Mouse (Mus musculus) bone marrow, adult 2 months (tissue): ENCODE data around the gene Tmem88. TPM values are rescaled to one million over a fixed set of nuclear protein-coding genes. Genes with fewer than 3 reads are reported as not detected.
A peak's percentile ranks its signal among the peaks of the same experiment; 100 is the strongest.

Experiments
- H3K27ac ChIP-seq: fragments of 200-500 bp; 2 replicates; pipeline ENCODE4 v1.5.1; 2012; ENCODE audit warnings: low read depth, mild to moderate bottlenecking, control low read depth, inconsistent platforms, low read length; ENCODE audit not compliant: control insufficient read depth, poor library complexity, insufficient read depth
- H3K4me1 ChIP-seq: fragments of 200-500 bp; 2 replicates; pipeline ENCODE4 v1.6.1; 2011; ENCODE audit warnings: low read length; ENCODE audit not compliant: control insufficient read depth, insufficient read depth
- H3K4me3 ChIP-seq: fragments of 200-500 bp; replicated peaks from 2 replicates; pipeline ENCODE3; 2011; ENCODE audit warnings: mild to moderate bottlenecking, low read depth, low read length, control low read depth; ENCODE audit not compliant: control insufficient read depth
- CTCF ChIP-seq: fragments of 200-500 bp; IDR thresholded peaks from 2 replicates; pipeline ENCODE4 v1.5.1; 2011; ENCODE audit warnings: low read length, control low read depth; ENCODE audit not compliant: control insufficient read depth, insufficient read depth
- POLR2A ChIP-seq: fragments of 200-500 bp; IDR thresholded peaks from 2 replicates; pipeline ENCODE4 v1.6.1; 2011; ENCODE audit warnings: low read depth, mild to moderate bottlenecking, control low read depth, low read length, borderline replicate concordance; ENCODE audit not compliant: control insufficient read depth
- WGBS: fragments of 180-500 bp; shearing (Covaris S2); methylation state at CpG from one replicate; pipeline ENCODE4 v1.1.7; 2018; 5-methylcytosine and 5-hydroxymethylcytosine counted together
- polyA plus RNA-seq: library from polyadenylated mRNA; stranded (reverse); fragments of >200 nt; gene quantifications from 2 replicates; pipeline ENCODE4 v1.2.4, GENCODE M21; 2011; ENCODE audit warnings: low replicate concordance; ENCODE audit not compliant: missing spikeins, insufficient read depth, insufficient read length

Tmem88 gene
- polyA plus RNA-seq, 1 experiment: 1.6 TPM

DNA sequence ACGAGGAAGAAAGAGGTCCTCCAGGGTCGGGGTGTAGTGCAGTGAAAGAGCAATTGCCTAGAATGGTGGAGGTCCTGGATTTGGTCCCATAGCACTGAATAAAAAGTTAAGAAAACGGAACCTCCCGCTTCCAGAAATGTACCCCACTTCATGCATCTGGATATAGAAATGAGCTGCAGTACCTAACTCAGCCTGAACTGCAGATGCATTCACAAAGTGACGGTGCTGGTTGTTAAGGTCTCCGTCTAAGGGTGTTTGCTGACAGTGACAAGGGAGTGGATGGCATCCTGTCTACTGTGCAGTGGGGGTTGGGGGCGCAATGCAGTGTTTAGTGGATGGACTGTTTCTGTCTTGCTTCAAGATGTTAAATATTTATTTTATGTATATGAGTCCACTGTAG, 11.3 kb downstream of the Tmem88 start:
- no peaks in the 10 kb centered on the region for H3K4me1 ChIP-seq
- WGBS: 78% methylated on average over 7 of the region's 7 CpGs
- no peak overlapping the region for H3K4me3 ChIP-seq
- TF ChIP-seq POLR2A (no peak), CTCF (no peak)
- H3K27ac ChIP-seq: no peak overlapping the region

- Histone ChIP-seq H3K4me3 (no peak overlapping the region), H3K4me1 (no peaks in the 10 kb centered on the region), H3K27ac (no peak overlapping the region)
- 87% methylated on average over 6 of the region's 6 CpGs for WGBS
- TF ChIP-seq POLR2A (no peak), CTCF (no peak)
These were observed 13.1 kb downstream of the Tmem88 start for GRCm38 (mm10) chr11:69384979-69385378.

GRCm38 (mm10) chr11:69382478-69383105, 15.4 kb downstream of the Tmem88 start:
- WGBS: 81% methylated on average over 10 of the region's 10 CpGs
- no peak overlapping the region for H3K27ac ChIP-seq
- TF ChIP-seq CTCF: no peak
- TF ChIP-seq POLR2A: no peak
- H3K4me1 ChIP-seq: peaks cover 2% of the 10 kb centered on the region; the same call in 1 of the 2 replicates
- H3K4me3 ChIP-seq: no peak overlapping the region

- H3K27ac ChIP-seq: no peak overlapping the region
- H3K4me3 ChIP-seq: no peak overlapping the region
- peaks cover 2% of the 10 kb centered on the region; the same call in 1 of the 2 replicates for H3K4me1 ChIP-seq
- TF ChIP-seq POLR2A (no peak), CTCF (no peak)
- WGBS: 82% methylated on average over 6 of the region's 6 CpGs
These were observed 16.7 kb downstream of the Tmem88 start for GRCm38 (mm10) chr11:69381356-69381755.

GRCm38 (mm10) chr11:69379600-69379999, 18.4 kb downstream of the Tmem88 start:
- no peak overlapping the region for H3K4me3 ChIP-seq
- WGBS: 35% methylated on average over 3 of the region's 3 CpGs
- H3K4me1 ChIP-seq: peaks cover 2% of the 10 kb centered on the region; the same call in 1 of the 2 replicates
- TF ChIP-seq POLR2A (no peak), CTCF (no peak)
- H3K27ac ChIP-seq: no peak overlapping the region

- WGBS: 59% methylated on average over 3 of the region's 3 CpGs
- no peak overlapping the region for H3K4me3 ChIP-seq
- H3K4me1 ChIP-seq: peaks cover 3% of the 10 kb centered on the region; the same call in 1 of the 2 replicates
- H3K27ac ChIP-seq: no peak overlapping the region
- TF ChIP-seq CTCF (no peak), POLR2A (no peak)
These were observed 20.3 kb downstream of the Tmem88 start for GRCm38 (mm10) chr11:69377766-69378165.

DNA sequence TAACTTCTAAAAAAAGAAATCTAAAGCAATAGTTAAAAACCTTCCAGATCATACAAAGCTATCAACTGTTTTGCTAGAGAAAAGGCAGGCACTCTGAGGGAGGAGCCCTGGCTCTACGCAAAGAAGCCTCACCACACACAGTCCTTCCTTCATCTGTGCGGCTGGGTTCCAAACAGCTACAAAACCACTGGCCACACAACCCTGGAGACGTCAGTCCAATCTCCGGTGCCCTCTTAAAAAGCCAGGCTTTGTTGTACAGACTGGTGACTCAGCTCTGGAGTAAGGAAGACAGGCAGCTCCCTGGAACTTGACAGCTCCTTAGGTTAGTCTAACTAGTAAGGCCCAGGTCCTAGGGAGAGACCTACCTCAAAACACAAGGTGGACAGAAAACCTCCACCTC, 22.4 kb downstream of the Tmem88 start:
- TF ChIP-seq POLR2A (no peak), CTCF (no peak)
- Histone ChIP-seq H3K27ac (no peak overlapping the region), H3K4me1 (peaks cover 3% of the 10 kb centered on the region; the same call in 1 of the 2 replicates), H3K4me3 (no peak overlapping the region)
- WGBS: 65% methylated on average over 4 of the region's 4 CpGs

GRCm38 (mm10) chr11:69373223-69373965, 24.6 kb downstream of the Tmem88 start:
- Histone ChIP-seq H3K4me1 (peaks cover 1% of the 10 kb centered on the region; the same call in 1 of the 2 replicates), H3K27ac (peak overlapping the region; percentile 26; the same call in 1 of the 2 replicates), H3K4me3 (peak overlapping the region; percentile 44)
- WGBS: 81% methylated on average over 16 of the region's 16 CpGs
- TF ChIP-seq POLR2A: no peak
- TF ChIP-seq CTCF: no peak

DNA sequence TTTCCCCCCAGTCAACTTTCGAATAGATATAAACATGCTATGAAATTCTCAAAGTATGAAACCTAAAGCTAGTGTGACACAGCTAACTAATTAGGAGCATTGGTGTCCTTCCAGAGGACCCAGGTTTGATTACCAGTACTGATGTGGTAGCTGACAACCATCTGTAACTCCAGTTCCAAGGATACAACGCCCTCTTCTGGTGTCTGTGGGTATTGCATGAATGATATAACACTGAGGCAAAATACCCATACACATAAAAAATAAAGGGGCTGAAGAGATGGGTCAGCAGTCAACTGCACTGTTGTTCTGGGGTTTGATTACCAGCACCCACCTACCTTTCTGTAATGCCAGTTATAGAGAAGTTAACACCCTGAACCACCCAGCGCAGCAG, 25.3 kb downstream of the Tmem88 start:
- Histone ChIP-seq H3K4me1 (peaks cover 3% of the 10 kb centered on the region; the same call in 1 of the 2 replicates), H3K4me3 (no peak overlapping the region), H3K27ac (no peak overlapping the region)
- 56% methylated on average over 3 of the region's 3 CpGs for WGBS
- no peak for TF ChIP-seq CTCF
- no peak for TF ChIP-seq POLR2A
